Mouse (Mus musculus) layer of hippocampus, adult 11-12 months (tissue): ENCODE results near the gene Trak1.

Experiments used
- DNase-seq: peaks from one replicate; pipeline ENCODE4 v3.0.0; 2022; ENCODE audit warnings: low spot score

Trak1 gene

DNA sequence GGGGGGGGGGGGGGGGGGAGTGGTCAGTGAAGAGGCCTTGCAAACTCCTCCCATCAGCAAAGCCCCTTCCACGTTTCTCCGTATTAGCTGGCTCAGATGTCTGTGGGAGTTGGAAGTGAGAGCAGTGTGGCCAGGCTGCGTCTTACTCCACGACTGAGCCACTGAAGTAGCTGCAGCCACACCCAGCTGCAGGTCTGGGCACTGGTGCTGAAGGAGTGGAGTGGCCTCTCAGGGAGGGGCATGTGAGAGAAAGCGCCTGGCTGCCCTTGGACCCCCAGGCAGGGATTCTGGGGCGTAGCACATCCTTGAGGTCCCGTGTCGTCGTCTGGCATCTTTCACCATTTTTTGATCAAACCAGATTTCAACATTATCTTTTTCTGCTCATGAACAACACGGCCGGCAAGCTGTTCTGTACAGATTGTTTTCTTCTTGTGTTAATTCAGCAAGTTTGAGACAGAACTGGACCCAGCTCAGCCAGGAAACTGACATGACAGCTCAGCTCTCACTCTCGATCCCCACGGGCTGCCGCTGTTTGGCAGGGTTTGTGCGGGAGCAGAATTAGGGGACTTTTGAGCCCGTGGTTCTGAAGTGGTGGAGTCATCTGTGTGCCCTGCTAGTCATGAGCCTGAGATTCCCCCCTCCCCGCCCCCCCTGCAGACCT, 100.9 kb downstream of the Trak1 start:
- DNase-seq = no peak

DNA sequence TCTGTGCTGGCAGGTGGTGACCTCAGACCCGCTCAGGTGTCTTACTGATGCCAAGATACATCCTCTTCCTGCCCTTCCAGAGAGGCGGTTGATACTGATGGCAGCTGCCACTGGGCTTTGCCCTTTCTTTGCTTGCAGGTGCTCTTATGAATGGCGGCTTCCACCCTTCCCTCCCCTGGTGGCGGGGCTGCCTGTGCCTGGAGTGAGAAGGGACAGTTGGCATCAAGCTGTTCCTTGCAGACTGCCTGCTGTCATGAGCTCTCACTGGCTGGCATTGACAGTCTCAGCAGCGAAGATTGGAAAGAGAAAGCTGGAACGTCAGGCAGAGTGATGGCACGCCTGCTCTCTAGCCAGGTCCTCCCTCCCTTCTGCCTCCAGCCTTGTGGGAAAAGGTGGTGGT, 101.5 kb downstream of the Trak1 start:
- DNase-seq = peak; percentile 77

DNA sequence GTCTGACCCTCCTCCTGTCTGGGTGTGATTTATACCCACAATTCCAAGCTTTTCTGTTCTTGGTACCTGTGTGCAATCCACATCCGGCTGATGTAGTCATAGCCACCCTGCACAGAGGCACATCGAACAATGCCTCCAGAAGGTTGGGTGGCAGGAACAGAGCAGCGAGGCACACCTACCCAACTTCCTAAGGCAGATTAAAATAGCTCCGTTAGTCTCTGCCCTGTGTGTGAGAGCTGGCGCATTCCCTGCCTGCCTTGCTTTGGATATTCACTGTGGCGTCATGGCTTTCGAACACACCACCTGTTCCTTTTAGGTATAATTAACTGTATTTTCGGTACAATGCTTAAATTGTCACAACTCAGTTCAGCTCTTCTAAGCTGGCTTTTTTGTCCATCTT, 103.3 kb downstream of the Trak1 start:
- DNase-seq = no peak

DNA sequence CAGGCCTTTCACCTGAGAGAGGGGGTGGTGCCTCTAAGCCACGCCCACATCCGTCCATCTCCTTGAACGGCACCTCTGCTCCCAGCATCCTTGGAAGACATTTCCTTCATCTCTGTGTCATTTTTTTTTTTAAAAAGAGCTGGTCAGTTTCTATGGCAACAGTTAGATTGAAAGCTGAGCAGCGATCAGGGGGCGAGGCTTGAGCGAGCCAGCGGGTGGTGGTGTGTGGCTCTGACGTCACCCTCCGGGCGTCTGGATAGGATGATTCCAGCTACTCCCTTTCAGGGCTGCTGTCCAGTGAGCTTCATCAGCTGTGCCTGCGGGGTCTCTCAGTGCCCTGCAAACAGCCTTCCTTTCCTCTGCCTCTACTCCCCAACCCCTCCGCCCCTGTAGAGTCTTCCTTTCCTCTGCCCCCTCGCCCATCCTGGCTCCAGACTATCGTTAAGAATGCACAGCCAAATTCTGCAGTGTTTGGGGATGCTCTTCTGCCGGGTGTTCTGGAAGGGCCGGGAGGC, 105.9 kb downstream of the Trak1 start:
- peak; percentile 87 for DNase-seq

DNA sequence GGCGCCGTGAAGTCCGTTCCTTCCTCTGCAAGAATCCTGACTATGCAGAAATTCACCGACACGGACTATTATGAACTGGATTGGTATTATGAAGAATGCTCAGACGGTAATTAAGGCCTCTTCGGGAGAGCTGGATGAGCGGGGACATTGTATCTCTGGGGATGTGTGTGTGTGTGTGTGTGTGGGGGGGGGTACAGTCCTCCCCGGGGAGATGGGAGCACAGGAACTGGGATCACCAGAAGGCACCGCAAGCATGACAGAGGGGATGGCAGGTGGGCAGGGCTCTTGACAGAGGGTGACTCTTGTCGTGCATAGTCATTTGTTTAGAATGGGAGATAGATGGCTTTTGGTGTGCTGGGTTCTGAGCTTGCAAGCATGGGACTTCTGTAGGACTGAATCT, 106.4 kb downstream of the Trak1 start:
- no peak for DNase-seq

DNA sequence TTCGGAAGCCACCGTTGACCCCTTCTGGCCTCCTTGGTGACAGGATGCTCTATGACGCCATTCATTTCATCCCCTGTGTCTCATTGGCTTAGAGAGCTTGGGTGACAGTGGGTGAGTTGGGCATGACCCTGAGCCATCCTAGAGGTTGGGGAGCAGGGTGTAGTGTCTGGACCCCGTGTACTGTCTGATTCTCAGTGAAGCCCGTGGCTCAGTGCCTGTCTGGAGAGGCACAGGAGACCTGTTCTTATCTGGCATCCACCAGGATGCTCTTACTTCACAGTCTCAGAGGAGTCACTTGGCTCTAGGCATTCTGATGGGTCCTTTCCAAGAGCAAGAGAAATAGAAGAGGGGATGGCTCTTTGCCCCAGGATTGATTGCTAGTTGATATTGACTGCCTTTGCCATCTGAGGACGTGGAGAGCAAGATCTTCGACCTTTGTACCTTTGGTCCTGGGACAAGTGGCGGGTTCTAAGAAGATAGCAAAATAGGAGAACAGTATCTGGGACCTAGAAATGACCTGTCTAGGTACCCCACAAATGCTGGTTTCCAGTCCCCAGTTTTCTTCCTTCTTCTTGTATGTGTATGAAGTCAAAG, 107.9 kb downstream of the Trak1 start:
- DNase-seq = no peak

DNA sequence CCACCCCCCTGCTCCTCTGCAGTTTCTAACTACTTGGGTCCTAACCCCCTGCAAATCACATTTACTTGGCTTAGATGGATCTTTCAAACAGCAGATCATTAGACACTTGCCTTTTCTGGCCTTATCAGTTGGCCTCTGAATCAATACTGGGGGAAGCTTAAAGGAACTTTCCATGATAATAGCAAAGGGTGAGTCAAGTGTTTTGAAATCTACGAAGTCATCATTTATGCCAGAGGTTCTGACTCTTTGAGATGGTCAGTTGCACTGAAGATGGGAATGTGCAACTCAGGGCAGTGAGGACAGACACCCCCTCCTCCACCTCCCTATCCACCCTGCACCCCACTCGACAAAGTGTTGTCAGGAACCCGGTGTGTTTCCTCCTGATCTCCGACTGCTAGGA, 108.5 kb downstream of the Trak1 start:
- DNase-seq = no peak

DNA sequence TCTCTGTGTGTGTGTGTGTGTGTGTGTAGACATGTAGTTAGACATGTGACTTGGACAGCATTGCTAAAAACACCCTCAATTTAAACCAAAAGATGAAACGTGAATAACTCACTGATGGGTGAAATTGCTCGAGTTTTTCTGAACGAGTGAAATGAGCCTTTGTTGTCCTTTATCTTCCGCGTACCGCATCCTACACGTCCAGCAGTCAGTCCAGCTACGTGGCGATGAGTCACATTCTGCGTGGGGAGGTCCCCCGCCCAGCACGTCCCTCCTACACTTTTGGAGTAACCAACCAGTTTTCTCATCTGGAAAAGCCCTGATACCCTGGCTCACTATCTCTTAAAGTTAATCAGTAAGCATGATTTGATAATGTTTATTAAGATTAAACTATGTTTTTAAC, 116.9 kb downstream of the Trak1 start:
- DNase-seq = no peak

DNA sequence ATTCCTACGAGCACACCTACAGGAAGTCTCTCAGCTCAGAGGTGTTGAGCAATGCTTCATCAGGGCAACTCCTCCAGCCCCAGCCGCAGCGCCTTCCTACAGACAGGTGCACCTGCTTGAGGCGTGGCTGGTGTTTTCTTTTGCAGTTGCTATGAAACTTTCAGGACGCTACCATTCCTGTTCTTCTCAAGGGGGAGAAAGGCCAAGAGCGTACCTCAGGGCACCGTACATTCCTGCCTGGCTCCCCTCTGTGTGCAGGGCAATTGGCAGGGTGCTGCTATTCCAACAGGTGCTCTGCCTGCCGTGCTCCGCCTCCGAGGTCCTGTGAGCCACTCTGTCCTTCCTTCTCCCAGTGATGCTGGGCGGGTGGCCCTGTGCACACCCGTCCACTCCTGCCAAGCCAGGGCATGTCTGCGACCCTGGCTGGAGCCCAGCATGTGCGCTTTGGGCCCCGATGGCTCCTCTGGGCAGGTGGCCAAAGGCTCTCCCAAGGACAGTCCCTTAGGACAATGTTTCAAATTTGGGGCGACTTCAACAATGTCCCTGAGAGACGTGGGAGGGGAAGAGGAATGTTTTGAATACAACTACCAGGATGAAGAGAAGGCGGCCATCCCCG, 118.4 kb downstream of the Trak1 start:
- DNase-seq = no peak

DNA sequence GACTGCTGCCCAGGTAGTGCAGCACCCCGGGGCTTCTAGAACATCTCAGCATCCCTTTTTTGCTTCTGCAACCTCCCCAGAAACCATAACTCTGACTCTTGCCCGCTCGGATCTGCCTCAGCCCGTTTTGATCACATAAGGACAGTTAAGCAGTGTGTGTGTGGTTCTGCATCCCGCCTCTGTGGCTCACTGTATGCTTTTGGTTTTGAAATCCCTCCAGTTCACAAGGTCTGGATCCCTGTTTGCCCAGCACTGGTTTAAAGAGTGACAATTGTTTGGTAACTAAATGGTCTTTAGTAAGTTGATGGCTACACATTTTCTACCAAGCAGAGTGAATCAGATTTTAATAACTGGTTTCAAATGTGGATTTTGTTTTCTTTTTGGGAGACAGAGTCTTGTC, 119.2 kb downstream of the Trak1 start:
- no peak for DNase-seq

DNA sequence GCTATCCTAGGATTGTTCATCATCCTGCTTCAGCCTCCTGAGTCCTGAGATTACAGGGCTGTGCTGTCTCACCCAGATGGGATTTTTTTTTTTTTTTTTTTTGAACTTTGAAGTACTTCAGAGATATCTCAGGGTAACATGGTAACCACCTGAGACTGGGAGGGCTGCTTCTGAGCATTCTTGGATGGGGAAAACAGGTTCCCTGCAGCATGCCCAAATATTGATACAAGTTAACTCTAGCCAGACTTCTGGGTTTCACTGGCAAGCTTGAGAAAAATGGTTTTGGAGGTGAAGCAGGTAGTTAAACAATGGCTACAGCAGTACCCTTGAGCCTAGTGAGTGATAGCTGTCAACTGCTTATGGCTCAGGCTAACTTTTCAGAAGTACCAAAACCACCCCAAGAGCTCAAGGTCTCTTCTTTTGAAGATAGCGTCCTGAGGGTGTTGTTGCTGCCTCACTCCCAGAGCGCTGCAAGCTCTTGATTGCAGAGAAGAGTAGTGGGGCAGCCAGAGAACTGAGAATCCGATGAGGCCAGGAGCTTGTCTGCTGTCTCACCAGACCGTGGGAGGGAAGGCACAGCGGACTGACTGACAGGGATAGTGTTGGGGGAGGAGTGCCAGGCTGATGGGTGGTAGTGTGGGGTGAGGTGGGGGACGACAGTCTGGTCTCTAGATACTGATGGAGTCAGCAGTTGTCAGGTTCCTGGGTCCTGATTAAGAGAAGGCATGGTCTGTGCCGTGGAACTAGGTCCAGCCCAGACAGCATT, 119.8 kb downstream of the Trak1 start:
- no peak for DNase-seq

DNA sequence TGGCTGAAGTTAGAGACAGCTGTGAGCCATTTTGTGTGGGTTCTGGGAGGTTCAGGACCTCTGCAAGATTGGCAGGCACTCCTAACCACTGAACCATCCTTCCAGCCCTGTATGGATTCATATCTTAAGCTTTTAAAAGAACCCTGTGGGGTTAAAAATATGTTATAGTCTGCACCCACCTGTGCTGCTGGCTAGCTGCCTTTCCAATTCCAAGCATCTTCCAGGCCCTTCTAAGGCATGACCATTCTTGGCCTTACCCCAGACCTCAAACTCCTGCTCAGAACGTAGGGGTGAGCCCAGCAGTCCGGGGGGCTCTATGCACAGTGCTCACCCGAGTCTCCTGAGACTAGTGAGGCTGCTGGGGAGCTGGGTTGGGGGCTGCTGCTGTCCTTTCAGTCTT, 121.7 kb downstream of the Trak1 start:
- DNase-seq = no peak

DNA sequence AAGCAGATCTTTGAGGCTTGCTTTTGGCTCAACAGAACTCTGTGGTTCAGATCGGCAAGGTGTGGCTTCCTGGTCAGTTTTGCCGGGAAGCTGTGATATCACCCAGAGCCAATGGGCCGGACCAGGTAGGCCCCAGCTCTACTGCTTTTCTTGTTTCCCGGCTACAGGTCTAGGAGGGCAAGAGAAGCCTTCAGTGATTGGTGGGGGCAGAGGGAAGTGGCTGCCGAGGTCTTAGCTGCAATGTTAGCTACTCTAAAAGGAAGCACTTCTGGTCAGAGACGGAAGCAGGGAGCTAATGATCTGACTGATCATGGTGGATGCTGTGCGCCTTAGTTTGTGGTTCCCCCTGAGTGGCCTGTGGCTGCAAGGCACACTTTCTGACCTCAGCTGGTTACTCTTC, 122.3 kb downstream of the Trak1 start:
- DNase-seq = no peak

DNA sequence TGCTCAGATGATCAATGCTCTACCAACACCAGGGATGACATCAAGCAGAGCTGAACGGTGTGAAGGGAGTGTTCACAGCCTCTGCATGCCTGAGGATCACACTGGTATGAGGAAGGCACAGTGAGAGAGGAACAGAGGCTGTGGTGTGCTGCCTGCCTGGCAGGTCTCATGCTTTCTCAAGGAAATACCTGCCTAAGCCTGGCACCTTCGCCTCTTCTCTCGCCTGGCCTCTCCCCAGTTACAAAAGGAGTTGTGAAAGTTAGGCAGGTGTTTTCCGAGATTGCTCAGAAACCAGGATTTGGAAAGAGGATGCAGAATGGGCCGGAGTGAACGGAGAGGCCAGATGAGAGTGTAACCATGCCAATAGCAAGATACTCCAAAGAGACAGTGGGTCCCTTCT, 123.5 kb downstream of the Trak1 start:
- no peak for DNase-seq

DNA sequence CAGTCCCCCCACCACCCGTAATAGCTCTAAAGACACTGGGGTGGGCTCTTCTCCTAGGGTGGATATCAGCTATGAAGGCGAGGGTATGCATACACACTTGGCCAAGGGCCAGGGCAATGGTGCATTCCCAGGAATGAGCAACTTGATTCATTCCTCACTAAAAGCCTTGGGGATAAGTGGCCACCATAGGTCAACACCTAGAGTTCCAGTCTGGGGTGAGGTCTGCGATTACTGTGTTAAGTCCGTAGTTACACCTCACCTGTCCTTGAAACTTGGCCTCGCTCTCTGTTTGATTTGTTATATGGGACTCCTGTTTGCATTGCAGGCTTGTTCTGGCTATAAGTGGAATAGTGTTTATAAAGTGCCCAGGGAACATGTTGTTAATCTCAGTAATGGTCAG, 125.1 kb downstream of the Trak1 start:
- DNase-seq = no peak

DNA sequence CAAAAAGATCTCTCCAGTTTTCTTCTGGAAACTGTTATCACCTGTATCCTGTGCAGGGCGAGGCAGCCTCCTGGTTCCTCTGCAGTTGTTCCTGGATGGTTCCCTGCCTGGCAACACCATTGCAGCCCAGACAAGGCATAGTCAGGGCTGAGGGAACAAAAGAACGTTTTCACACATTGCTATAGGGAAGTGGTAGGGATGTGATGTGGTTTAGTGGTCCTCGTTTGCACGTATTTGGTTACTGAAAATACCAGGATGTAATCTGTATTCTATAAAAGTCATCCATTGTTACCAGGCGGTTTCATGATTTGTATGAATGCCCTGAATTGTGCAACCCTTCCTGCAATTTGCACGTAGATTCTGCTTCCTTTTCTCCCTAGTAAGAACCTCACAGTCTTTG, 126.3 kb downstream of the Trak1 start:
- DNase-seq = no peak

DNA sequence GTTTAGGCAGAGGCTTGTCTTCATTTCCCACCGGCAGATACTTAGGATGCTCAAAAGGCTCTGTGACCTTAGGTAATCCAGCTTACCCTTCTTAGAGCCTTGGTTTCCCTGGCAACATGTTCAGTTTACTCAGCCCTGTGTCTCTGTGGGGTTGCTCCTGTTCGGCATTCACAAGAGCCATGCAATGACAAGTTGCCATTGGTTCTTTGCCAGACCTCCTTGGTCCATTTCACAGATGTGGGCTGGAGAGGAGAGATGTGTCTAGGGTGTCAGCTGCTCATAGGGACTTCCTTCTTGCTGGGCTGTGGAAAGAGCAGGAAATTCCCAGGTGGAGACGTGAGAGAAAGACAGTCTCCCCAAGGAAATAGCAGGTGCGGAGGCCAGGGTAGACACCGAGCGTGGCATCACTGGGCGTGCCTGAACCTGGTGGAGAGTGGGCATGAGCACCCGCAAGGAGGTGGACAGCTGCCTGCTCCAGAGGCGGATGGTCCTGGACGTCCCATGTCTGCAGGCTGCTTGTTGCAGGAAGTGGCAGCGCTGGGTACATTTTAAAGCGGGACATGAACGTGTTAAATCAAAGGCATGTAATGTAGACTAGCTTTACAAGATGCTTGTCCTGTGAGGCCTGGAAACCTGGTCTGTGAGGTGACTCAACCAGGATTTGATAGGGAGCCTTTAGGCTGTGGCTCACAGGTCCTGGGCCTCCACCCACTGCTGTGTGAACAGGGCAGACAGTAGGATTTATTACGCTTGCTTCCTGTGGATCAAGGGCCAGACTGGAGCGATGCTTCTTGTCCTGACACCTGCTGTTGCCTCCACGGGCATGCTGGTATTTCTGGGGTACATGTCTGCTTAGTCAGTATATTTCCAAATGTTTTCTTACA, 127.2 kb downstream of the Trak1 start:
- no peak for DNase-seq

DNA sequence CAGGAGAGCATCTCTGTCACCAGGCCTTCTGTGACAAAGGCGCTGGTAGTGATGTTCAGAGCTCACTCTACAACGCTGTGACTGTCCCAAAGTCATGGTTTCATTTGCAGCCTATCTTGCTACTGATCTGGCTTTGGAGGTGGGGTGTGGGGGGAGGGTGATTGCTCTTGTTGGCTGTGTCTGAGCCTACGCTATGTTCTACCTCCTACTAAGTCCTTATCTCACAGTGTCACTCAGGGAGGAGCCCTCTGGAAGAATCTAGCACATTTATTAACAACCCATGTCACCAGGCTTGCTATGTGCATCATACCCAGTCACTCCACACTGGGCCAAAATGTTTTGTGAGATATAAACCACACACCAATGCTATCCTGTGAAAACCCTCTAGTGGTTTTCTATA, 129.1 kb downstream of the Trak1 start:
- no peak for DNase-seq

DNA sequence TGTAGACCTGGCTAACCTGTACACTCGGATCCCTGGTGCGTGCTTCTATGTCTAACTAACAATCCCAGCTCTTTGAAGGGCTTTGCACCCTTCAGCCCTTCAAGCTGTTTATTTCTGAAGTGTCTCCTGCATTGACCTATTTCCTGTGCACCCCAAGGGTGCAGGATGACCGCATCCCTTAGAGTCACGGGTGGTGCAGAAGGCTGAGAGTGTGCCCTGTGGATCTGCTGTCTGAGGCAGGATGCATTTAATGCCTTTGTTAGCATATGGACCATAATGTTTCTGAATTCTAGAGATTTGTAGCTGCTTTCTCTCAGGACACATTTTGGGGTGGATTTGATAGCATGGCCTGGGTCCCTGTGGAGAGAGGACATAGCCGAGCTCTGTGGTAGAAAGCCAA, 129.6 kb downstream of the Trak1 start:
- no peak for DNase-seq

DNA sequence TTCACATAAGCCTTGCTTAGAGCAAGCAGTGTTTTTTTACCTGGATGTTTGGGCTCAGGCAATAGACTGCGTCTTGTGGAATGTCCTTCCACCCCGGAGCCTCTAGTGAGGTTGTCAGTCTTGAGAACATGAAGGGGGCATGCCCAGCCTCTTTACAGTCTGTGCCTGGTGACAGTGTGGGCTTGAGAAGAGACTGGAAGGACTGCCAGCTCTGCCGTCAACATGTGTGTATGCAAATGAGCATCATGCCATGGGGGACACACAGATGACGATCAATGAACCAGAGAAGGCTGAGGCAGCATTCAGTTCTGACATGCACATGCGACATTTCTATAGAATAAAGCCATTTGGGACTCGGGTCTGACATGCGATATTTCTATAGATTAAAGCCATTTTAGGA, 132.3 kb downstream of the Trak1 start:
- no peak for DNase-seq

DNA sequence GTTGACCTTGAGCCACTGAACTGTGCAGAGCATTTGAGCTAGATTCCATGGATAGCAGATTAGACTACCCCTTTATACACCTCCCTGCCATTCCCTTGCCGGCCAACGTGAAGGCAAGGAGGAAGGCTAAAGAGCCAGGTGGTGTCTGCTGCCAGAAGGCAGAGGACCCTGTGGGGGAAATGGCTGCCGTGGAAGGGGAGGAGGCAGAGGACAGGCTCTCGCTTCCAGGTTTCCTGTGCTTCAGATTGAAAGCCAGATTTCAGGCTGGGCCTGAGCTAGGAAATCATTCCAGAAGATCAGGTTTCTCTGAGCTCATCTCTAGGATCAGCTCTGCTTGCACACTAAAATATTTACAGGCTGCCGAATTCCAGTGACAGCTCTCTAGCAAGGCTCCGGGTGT, 133.1 kb downstream of the Trak1 start:
- no peak for DNase-seq
